Mouse (Mus musculus) CD4-positive, CD25-positive, alpha-beta regulatory T cell, adult 2 months (primary cell): ENCODE results near the gene Igll1.
"Not testable (repeated sequence)": the region's sequence is repeated elsewhere in the genome, so short reads cannot be mapped to it uniquely, and the experiment has no call there.

Source experiments
- DNase-seq: peaks from one replicate; pipeline ENCODE4 v3.0.0-alpha.2; 2012; ENCODE audit warnings: low read depth, low spot score

The Igll1 gene

GRCm38 (mm10) chr16:16863978-16864377 is at the start of gene Igll1:
Gene Igll1, minus strand, starts transcription at chr16:16863985.
- DNase-seq: no peak

DNA sequence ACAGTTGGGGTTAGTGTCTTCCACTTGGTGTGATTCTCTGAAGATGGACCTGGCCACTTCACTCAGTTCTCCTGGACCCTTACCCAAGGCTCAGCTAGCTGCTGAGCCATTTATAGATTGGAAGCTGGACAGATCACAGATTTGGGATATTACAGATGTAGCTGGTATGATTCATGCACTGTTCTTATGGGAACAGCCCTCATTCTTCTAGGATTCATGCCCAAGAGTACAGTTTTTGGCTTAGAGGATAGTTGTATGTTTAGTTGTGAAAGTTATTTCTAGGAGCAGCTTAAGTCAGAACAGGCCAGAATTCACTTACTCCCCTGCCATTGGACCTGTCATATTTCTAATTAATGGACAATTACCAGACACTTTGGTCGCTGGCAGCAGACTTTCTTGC is 49.7 kb upstream of the Igll1 start:
- DNase-seq: no peak

DNA sequence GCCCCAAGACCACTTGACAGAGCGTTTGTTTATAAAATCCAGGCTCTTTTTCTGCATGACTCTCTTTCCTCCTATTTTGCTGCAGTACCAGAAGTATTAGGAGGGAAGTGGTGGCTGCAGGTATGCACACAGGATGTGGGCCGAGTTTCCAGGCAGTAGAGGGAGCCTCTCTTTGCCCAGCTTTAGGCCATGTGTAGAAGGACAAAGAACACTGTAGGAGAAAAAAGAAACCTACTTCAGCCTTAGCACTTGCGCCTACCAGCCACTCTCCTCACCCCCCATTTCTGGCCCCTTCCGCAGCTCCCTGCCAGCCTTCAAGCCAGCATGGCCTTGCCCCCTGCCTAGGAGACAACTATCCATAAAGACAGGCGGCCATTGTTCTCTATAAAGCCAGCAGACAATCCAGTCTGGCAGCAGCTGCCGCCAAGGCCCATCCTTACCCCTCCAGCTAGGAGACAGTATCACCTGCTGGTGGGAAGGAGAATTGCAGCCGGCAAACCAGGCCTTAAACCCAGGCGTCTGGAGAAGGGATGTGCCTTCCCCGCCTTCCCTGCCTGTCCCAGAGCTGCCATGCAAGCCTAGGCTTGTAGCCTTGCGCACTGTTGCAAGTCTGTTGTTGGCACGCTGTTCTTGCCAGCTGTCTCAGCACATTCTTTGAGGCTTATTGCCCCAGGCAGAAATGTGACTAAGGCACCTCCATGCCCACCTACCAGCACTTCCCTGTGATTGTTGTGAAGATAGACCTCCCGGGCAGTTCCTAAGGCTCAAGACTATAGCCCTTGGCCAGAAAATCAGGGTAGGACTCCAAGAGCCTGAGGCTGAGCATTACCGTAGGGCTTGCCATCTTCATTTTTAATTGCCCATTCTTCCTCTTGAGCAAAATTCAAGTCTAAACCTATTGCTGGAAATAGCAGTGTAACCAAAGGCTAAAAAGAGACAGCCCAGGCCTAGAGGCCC is 48.1 kb upstream of the Igll1 start:
- DNase-seq: peak; percentile 83

GRCm38 (mm10) chr16:16907799-16908198 is 44.0 kb upstream of the Igll1 start:
- no peak for DNase-seq

DNA sequence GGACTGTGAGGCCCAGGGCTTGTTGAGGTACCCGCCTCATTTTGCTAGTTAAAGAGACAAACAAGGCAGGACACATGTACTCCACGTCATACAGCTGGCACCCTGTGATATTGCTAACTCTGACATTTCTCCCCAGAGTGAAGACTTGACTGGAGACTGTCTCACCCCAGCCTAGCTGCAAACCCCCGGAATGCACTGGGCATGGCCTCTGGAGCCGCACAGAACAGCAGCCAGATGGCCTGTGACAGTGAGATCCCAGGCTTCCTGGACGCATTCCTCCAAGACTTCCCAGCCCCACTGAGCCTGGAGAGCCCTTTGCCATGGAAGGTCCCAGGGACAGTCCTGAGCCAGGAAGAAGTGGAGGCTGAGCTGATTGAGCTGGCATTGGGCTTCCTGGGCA is 39.4 kb upstream of the Igll1 start:
- no peak for DNase-seq

GRCm38 (mm10) chr16:16902329-16902728 is 38.5 kb upstream of the Igll1 start:
- DNase-seq: no peak

DNA sequence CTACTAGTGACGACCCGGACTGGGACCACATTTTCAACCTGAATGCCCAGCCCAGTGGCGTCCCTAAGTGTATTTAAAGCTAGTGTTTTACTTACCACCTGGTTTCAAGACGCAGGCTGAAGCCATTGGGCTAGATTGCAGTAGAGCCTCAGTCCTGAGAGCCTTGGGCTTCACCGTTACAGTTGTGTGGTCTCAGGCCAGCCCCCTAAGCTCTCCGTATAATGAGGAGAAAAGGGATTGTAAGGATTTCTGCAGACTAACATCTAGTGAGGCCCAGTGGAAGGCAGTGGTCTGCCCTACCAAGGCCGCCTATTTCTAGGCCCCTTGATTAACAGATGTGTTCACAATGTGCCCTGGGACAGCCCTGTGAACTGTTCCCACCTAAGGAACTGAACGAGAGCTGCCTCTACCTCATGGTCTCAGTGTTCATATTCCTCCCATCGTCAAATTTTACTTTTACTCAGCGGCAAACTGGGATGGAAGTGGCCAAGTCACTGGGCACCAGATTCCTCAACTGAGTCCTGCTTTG is 33.3 kb upstream of the Igll1 start:
- peak; percentile 9 for DNase-seq

DNA sequence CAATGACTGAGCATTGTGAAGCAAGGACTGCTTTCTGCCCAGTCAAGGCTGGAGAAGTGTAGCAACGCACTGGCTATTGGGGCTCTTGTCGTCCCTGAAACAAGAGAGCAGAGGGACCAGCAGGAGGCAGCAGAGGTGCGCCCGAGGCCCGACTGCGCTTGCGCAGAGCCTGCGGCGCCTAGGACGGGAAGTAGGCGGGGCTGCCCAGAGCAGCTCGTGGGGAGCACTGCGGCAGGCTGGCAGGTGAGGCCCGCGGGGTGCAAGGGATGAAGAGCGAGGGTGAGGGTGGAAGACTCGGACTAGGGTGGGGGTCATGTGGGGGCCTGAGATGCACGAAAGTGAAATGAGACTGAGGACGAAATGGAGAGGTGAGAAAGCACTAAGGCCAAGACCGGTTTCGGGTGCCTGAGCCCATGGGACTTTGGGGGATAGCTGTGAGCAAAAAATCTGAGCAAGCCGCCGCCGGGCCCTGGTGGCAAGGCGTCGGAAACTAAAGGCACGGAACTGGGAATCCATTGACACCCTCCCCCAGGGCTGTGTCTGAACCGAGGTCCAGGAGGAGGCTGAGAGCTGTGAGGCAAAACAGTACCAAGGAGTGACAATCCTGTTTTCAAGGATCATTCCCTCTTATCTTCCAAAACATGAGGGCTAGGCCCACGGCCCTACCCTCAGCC is 32.7 kb upstream of the Igll1 start, which contains the start of gene Ppm1f:
Ppm1f (plus strand) TSS at position 88 of the 674 bp plus-strand sequence.
- DNase-seq: peak; percentile 97

- no peak for DNase-seq
Observed at GRCm38 (mm10) chr16:16896015-16896381, 32.2 kb upstream of the Igll1 start.

- DNase-seq: no peak
Observed at GRCm38 (mm10) chr16:16892366-16892765, 28.6 kb upstream of the Igll1 start.

GRCm38 (mm10) chr16:16888341-16888740 is 24.6 kb upstream of the Igll1 start:
- no peak for DNase-seq

- no peak for DNase-seq
Observed at GRCm38 (mm10) chr16:16879025-16879424, 15.2 kb upstream of the Igll1 start.

DNA sequence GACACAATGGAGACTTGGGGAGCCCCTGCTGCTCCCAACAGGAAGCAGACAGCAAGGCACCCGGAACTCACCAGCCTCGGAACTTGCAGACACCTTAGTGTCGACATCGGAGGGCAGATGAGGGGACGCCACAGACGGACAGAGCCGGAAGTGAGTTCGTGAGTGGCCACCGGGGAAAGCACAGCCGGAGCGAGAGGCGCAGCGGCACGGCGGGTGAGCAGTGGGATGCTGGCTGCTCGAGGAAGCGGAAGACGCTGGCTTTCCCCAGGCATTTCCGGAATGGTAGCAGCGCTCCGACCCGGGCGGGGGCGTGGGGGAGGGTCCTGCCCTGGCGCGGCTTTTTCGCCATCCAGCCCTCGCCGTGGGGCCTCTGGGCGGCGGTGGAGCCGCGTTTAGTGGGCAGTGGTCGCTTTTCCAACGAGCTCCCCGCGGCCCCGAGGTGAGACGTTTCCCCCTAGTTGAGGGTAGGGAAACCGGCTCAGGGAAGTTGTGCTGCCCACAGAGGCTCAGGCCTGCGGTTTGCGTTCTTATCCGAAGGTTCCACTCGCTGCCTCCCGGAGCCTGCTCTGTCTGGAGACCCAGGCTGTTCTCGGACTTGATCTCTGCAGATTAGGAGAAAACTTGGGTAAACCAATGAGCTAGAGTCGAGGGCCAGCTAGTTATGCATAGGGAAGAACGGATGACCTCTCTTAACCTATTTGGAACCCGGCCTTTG is 7.0 kb upstream of the Igll1 start, which contains the start of the genes Top3b and Vpreb1:
Top3b (plus strand) TSS at position 120 of the 715 bp plus-strand sequence.
Vpreb1 (minus strand) TSS at position 227 of the 715 bp plus-strand sequence.
- peak; percentile 96 for DNase-seq

GRCm38 (mm10) chr16:16870241-16870616 is 6.4 kb upstream of the Igll1 start:
- DNase-seq: no peak

- DNase-seq: peak; percentile 50
Observed at GRCm38 (mm10) chr16:16865696-16866561, 2.1 kb upstream of the Igll1 start.

DNA sequence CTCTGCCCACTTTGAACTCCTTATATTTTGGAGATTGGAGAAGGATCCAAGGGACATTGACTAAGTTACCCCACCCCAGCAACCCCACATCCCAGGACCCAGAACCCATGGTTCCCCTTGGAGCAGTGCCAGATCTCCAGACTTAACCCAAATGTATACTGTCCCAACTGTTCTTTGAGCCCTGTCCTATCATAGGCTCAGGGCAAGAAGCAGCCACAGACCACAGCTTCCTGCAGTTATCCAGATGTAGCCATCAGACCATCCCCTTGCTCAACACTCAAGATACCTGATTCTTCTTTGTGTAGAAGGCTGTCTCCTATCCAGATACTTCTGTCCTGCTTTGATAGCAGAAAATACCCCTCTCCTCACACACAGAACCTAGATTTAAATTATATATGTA is 1.4 kb upstream of the Igll1 start:
- DNase-seq: peak; percentile 12

GRCm38 (mm10) chr16:16862288-16862687 is 1.5 kb downstream of the Igll1 start:
- DNase-seq: no peak

GRCm38 (mm10) chr16:16856731-16857476 is 6.9 kb downstream of the Igll1 start:
- no peak for DNase-seq

GRCm38 (mm10) chr16:16856054-16856453 is 7.7 kb downstream of the Igll1 start:
- DNase-seq: not testable (repeated sequence)

GRCm38 (mm10) chr16:16855541-16855940 is 8.2 kb downstream of the Igll1 start:
- DNase-seq: no peak
